Mouse (Mus musculus) heart, embryonic 13.5 days (tissue): ENCODE results near the gene Klk1b1. TPM values are rescaled to one million over a fixed set of nuclear protein-coding genes. Genes with fewer than 3 reads are reported as not detected.
"Not testable (repeated sequence)": the region's sequence is repeated elsewhere in the genome, so short reads cannot be mapped to it uniquely, and the experiment has no call there.

ENCODE experiments used
- ATAC-seq: fragments of 200-750 bp; cut with Nextera tagmentation; 2 replicates; pipeline ENCODE4 v1.8.0; 2017; ENCODE audit warnings: moderate TSS enrichment; ENCODE audit not compliant: insufficient number of reproducible peaks, low FRiP score, low TSS enrichment; ENCODE audit errors: extremely low read depth
- H3K27ac ChIP-seq: fragments of 300-500 bp; sonication (generic); replicated peaks from 2 replicates; pipeline ENCODE4 v1.5.1; 2015; ENCODE audit warnings: moderate library complexity, mild to moderate bottlenecking, inconsistent platforms
- H3K27me3 ChIP-seq: fragments of 300-500 bp; sonication (generic); replicated peaks from 2 replicates; pipeline ENCODE4 v1.6.1; 2015; ENCODE audit warnings: mild to moderate bottlenecking, inconsistent platforms
- H3K36me3 ChIP-seq: fragments of 300-500 bp; sonication (generic); 2 replicates; pipeline ENCODE4 v1.6.1; 2015; ENCODE audit warnings: mild to moderate bottlenecking, inconsistent platforms
- H3K4me1 ChIP-seq: fragments of 300-500 bp; sonication (generic); 2 replicates; pipeline ENCODE4 v1.6.1; 2015; ENCODE audit warnings: inconsistent platforms
- H3K4me2 ChIP-seq: fragments of 300-500 bp; sonication (generic); 2 replicates; pipeline ENCODE4 v1.6.1; 2015; ENCODE audit warnings: inconsistent platforms, mild to moderate bottlenecking, moderate library complexity
- H3K4me3 ChIP-seq: fragments of 300-500 bp; sonication (generic); 2 replicates; pipeline ENCODE4 v1.5.1; 2015; ENCODE audit warnings: moderate library complexity, mild to moderate bottlenecking, inconsistent platforms
- H3K9ac ChIP-seq: fragments of 300-500 bp; sonication (generic); 2 replicates; pipeline ENCODE4 v1.6.1; 2015; ENCODE audit warnings: inconsistent platforms, mild to moderate bottlenecking, moderate library complexity
- H3K9me3 ChIP-seq: fragments of 300-500 bp; sonication (generic); 2 replicates; pipeline ENCODE4 v1.6.1; 2016; ENCODE audit warnings: inconsistent platforms
- WGBS: fragments of 180-500 bp; shearing (Covaris S2); methylation state at CpG from one replicate; pipeline ENCODE4 v1.1.7; 2015; ENCODE audit warnings: mixed read lengths; 5-methylcytosine and 5-hydroxymethylcytosine counted together
- polyA plus RNA-seq: library from polyadenylated mRNA; unstranded; fragments of >200 nt; fragmentation: Nextera tagmentation; extraction: Ambion mirVana; gene quantifications from 2 replicates; pipeline ENCODE4 v1.2.1, GENCODE M21; 2015

Klk1b1 gene
- polyA plus RNA-seq, 1 experiment from 2014 or later = not detected

GRCm38 (mm10) chr7:43934747-43935146 lies 31.8 kb upstream of the Klk1b1 start:
- Histone ChIP-seq H3K27ac (no peak overlapping the region), H3K4me2 (no peak overlapping the region), H3K9me3 (no peaks in the 10 kb centered on the region), H3K4me3 (no peak overlapping the region), H3K4me1 (no peaks in the 10 kb centered on the region), H3K27me3 (0 out of 2 replicates have a peak, but pooled peaks cover 3% of the 10 kb centered on the region), H3K36me3 (no peaks in the 10 kb centered on the region), H3K9ac (no peak overlapping the region)
- 66% methylated on average over 3 of the region's 3 CpGs for WGBS
- no peak for ATAC-seq

GRCm38 (mm10) chr7:43936551-43936950 lies 30.0 kb upstream of the Klk1b1 start:
- no peaks in the 10 kb centered on the region for H3K9me3 ChIP-seq
- no peaks in the 10 kb centered on the region for H3K36me3 ChIP-seq
- H3K9ac ChIP-seq = no peak overlapping the region
- WGBS = 75% methylated on average over 14 of the region's 14 CpGs
- no peak for ATAC-seq
- H3K4me1 ChIP-seq = no peaks in the 10 kb centered on the region
- H3K4me3 ChIP-seq = no peak overlapping the region
- H3K27me3 ChIP-seq = 0 out of 2 replicates have a peak, but pooled peaks cover 3% of the 10 kb centered on the region
- no peak overlapping the region for H3K27ac ChIP-seq
- H3K4me2 ChIP-seq = no peak overlapping the region

DNA sequence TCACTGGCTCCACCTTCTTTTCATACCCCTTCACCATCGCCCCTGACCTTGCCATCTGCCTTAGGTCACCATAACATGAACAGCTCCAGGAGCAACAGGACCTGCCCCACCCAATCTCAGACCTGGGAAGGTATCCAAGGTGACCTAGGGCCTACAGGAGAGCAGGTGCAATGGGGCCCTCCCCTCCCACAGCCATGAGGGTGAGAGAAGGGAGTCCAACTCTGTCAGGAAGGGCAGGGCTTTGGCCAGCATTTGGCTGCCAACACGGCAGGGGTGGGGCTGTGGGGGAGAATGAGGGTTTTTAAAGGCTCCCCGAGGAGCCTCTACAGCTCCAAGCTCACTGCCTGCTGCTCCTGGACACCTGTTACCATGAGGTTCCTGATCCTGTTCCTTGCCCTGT lies 24.3 kb upstream of the Klk1b1 start:
- ATAC-seq, H3K27ac ChIP-seq, H3K9me3 ChIP-seq, H3K9ac ChIP-seq, H3K4me2 ChIP-seq, H3K36me3 ChIP-seq, H3K27me3 ChIP-seq, H3K4me1 ChIP-seq, H3K4me3 ChIP-seq: not testable (repeated sequence)
- 62% methylated on average over 3 of the region's 3 CpGs for WGBS

DNA sequence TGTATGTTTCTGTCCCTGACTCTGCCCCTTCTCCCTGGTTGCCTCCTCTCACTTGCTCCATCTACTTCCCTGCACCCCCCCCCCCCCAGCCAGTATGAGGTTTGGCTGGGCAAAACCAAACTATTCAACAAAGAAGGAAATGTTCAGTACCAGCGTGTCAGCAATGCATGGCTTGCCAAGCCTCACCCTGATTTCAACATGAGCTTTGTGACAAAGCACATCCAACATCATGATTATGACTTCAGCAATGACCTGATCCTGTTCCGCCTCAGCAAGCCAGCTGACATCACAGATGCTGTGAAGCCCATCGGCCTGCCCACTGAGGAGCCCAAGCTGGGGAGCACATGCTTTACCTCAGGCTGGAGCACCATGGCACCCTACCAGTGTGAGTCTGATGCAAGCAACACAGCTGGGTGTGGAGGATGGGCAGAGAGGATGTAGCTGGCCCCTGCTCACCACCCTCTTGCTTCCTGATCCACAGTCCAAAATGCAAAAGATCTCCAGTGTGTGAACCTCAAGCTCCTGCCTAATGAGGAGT lies 21.8 kb upstream of the Klk1b1 start:
- Histone ChIP-seq H3K4me3 (no peak overlapping the region), H3K36me3 (no peaks in the 10 kb centered on the region), H3K9ac (no peak overlapping the region), H3K27ac (no peak overlapping the region), H3K4me2 (no peak overlapping the region), H3K9me3 (no peaks in the 10 kb centered on the region), H3K27me3 (no peaks in the 10 kb centered on the region), H3K4me1 (no peaks in the 10 kb centered on the region)
- 60% methylated on average over 3 of the region's 3 CpGs for WGBS
- no peak for ATAC-seq

- Histone ChIP-seq H3K4me3 (no peak within 1 kb of the TSS), H3K9ac (no peak within 1 kb of the TSS), H3K36me3 (no peaks in the 10 kb centered on the region), H3K9me3 (no peaks in the 10 kb centered on the region), H3K4me2 (no peak within 1 kb of the TSS), H3K4me1 (no peaks in the 10 kb centered on the region), H3K27me3 (no peaks in the 10 kb centered on the region), H3K27ac (no peak within 1 kb of the TSS)
- ATAC-seq = no peak
- 73% methylated on average over 2 of the region's 2 CpGs for WGBS
Measured at GRCm38 (mm10) chr7:43950364-43950763, 16.2 kb upstream of the Klk1b1 start, which contains the start of gene Klk1b8. Klk1b8 (plus strand) TSS chr7:43950664.

GRCm38 (mm10) chr7:43952703-43953102 lies 13.8 kb upstream of the Klk1b1 start:
- WGBS = 50% methylated on average over 4 of the region's 4 CpGs

GRCm38 (mm10) chr7:43967058-43967457 lies 507 bp downstream of the Klk1b1 start:
- ATAC-seq = no peak
- H3K9me3 ChIP-seq = no peaks in the 10 kb centered on the region
- H3K27me3 ChIP-seq = no peaks in the 10 kb centered on the region; the same call in 1 of the 2 replicates
- H3K9ac ChIP-seq = no peak overlapping the region
- no peaks in the 10 kb centered on the region for H3K36me3 ChIP-seq
- no peaks in the 10 kb centered on the region for H3K4me1 ChIP-seq
- H3K27ac ChIP-seq = no peak overlapping the region
- no peak overlapping the region for H3K4me3 ChIP-seq
- 65% methylated on average over 3 of the region's 3 CpGs for WGBS
- no peak overlapping the region for H3K4me2 ChIP-seq

More at GRCm38 (mm10) chr7:43952703-43953102, 13.8 kb upstream of the Klk1b1 start:
- no peak overlapping the region for H3K27ac ChIP-seq
- no peaks in the 10 kb centered on the region for H3K4me1 ChIP-seq
- no peak overlapping the region for H3K4me3 ChIP-seq
- H3K9ac ChIP-seq = no peak overlapping the region
- ATAC-seq = no peak
- no peak overlapping the region for H3K4me2 ChIP-seq
- no peaks in the 10 kb centered on the region for H3K9me3 ChIP-seq
- H3K36me3 ChIP-seq = no peaks in the 10 kb centered on the region
- H3K27me3 ChIP-seq = no peaks in the 10 kb centered on the region

GRCm38 (mm10) chr7:43967612-43968011 lies 1.1 kb downstream of the Klk1b1 start:
- WGBS = 74% methylated on average over 2 of the region's 2 CpGs
- ATAC-seq = no peak

GRCm38 (mm10) chr7:43975761-43976160 lies 9.2 kb downstream of the Klk1b1 start, which contains the start of gene Klk1b9:
Klk1b9 (plus strand) TSS chr7:43976061.
- H3K4me1 ChIP-seq, H3K9me3 ChIP-seq, H3K27ac ChIP-seq, H3K36me3 ChIP-seq, ATAC-seq, H3K4me2 ChIP-seq, H3K27me3 ChIP-seq, H3K9ac ChIP-seq, H3K4me3 ChIP-seq: not testable (repeated sequence)
- 60% methylated on average over 1 of the region's 1 CpGs for WGBS

More at GRCm38 (mm10) chr7:43967612-43968011, 1.1 kb downstream of the Klk1b1 start:
- Histone ChIP-seq H3K36me3 (no peaks in the 10 kb centered on the region), H3K9me3 (no peaks in the 10 kb centered on the region), H3K4me2 (no peak overlapping the region), H3K4me1 (no peaks in the 10 kb centered on the region), H3K27me3 (no peaks in the 10 kb centered on the region; the same call in 1 of the 2 replicates), H3K4me3 (no peak overlapping the region), H3K27ac (no peak overlapping the region), H3K9ac (no peak overlapping the region)

GRCm38 (mm10) chr7:43985657-43986056 lies 19.1 kb downstream of the Klk1b1 start:
- Histone ChIP-seq H3K27me3 (no peaks in the 10 kb centered on the region), H3K4me2 (no peak overlapping the region)
- no peak for ATAC-seq

DNA sequence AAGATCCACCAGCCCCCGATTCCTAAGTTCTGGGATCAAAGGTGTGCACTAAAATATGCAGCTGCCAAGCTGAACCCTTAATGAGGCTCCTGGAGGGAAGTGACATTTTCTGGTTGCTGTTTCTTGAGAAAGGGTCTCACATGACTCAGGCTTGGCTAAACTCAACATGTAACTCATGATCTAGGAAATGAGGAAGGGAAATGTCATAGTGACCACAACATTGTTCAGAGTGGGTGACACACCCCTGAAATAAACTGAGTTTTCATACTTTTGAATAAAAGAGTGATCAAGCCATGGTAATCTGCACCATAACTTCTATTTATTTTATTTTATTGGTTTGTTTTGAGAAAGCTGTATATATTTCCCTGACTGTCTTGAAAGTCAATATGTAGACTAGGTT lies 28.3 kb downstream of the Klk1b1 start:
- not testable (repeated sequence) for H3K4me3 ChIP-seq, H3K27me3 ChIP-seq, H3K36me3 ChIP-seq, H3K9ac ChIP-seq, H3K9me3 ChIP-seq, ATAC-seq, H3K4me2 ChIP-seq, H3K4me1 ChIP-seq, H3K27ac ChIP-seq
- WGBS = 59% methylated on average over 1 of the region's 1 CpGs

More at GRCm38 (mm10) chr7:43985657-43986056, 19.1 kb downstream of the Klk1b1 start:
- Histone ChIP-seq H3K27ac (no peak overlapping the region), H3K4me3 (no peak overlapping the region), H3K36me3 (no peaks in the 10 kb centered on the region), H3K9me3 (no peaks in the 10 kb centered on the region), H3K9ac (no peak overlapping the region), H3K4me1 (no peaks in the 10 kb centered on the region)

DNA sequence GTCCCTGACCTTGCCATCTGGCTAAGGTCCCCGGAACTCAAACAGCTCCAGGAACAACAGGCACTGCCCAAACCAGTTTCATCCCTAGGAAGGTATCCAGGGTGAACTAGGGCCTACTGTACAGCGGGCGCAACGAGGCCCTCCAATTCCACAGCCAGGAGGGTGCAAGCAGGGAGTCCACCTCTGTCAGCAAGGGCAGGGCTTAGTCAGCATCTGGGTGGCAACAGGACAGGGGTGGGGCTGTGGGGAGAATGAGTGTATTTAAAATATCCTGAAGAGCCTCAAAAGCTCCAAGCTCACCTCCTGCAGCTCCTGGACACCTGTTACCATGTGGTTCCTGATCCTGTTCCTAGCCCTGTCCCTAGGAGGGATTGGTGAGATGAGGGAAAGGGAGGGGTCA lies 29.0 kb downstream of the Klk1b1 start, which contains the start of gene Klk1b11:
TSS of gene Klk1b11 (plus strand) at position 301 of the 400 bp plus-strand sequence.
- not testable (repeated sequence) for ATAC-seq, H3K4me1 ChIP-seq, H3K27ac ChIP-seq, H3K4me3 ChIP-seq, H3K9me3 ChIP-seq, H3K4me2 ChIP-seq, H3K36me3 ChIP-seq, H3K27me3 ChIP-seq, H3K9ac ChIP-seq
- WGBS = 62% methylated on average over 4 of the region's 4 CpGs
